Mouse (Mus musculus) liver (tissue): Measurements from ENCODE around the gene Ssc4d.

Experiments
- DNase-seq: peaks from one replicate; pipeline ENCODE4 v3.0.0-alpha.2; 2020; ENCODE audit warnings: mixed read lengths

The Ssc4d gene

DNA sequence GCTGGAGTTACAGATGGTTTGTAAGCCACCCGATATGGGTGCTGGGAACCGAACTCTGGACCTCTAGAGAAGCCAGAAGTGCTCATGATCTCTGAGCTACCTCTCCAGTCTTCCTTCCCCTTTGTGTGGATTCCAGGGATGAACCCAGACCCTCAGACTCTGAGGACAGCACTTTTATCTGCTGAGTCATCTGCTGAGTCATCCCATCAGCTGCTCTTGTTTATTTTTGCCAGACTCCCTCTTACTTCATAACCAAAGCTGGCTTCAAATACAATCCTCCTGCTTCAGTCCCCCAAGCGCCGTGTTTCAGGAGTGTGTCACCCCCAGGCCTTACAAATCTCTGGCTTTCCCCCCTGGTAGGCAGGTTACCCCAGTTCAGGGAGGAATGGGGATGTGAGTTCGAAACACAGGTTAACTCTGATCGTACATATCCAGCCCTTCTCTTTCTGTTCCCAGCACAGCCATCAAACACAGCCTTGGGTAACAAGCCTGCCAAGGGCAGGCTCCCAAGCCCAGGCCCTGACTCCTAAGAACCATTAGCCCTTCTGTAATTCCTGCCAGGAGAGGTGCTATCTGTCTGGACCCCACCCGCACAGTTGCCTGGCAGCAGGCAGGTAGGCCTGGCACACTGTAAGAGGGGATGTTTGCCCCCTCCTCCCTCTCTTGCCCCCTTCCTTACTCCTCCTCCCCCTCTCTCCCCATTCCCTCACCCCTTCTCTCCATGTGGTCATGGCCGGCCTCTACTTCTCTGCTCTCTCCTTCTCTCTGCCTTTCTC, 1.8 kb upstream of the Ssc4d start:
- peak; percentile 55 for DNase-seq

DNA sequence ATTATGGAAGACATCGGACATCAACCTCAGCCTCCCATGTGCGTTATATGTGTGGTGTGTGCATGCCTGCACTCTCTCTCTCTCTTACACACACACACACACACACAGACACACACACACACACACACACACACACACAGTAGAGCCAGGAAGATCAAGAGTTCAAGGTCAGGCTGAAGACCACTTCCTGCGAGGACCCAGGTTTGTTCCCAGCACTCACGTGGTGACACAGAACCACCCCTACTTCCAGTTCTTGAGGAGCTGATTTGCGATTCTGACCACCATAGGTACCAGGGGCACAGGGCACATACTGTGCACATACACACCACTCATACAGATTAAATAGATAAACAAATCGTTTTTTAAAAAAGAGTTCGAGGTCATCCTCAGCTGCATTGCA, 2.5 kb downstream of the Ssc4d start:
- no peak for DNase-seq

DNA sequence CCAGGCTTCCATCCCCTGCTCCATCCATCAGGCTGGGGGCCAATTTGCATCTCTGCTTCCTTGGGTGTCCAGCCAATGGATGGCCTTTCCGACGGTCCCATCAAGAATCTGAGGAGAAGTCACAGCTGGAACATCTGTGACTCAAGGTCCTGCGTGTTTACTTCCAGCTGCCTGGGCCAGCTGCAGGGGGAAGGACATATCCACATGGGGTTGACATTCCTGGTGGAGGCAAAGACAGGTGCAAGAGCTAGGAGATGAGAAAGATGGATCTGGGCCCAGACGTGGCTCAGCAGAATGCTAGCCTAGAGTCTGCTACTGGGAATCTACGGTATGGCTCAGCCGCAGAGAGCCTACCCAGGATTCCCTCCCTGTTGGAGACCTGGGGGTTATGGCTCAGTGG, 4.1 kb downstream of the Ssc4d start:
- DNase-seq, result no peak

DNA sequence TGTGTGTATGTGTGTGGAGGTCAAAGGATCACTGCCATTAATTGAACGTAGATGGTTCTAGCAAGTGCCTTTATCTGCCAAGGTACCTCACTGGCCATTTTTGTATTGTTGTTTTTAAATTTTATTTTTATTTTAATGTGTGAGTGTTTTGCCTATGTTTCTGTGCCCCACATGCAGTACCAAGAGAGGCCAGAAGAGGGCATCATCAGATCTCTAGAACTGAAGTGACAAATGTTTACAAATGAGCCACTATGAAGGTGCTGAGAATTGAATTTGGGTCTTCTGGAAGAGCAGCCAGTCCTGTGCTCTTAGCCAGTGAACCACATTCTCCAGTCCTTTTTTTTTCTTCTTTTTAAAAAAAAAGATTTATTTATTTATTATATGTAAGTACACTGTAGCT, 5.5 kb downstream of the Ssc4d start:
- peak; percentile 73 for DNase-seq

DNA sequence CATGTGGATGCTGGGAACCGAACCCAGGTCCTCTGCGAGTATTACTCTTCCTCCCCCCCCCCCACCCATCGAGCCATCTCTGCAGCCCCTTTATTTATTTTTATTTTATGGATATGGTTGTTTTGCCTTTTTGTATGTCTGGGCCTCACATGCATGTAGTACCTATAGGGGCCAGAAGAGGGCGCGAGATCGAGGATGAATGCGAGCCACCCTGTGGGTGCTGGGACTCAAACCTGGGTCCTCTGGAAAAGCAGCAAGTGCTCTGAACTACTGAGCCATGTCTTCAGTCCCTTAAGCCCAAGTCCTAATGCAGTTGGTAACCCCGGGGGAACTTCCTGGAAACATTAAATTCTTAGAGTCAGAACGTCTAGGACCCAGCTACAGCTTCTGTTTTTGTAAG, 7.5 kb downstream of the Ssc4d start:
- DNase-seq, result peak; percentile 50

DNA sequence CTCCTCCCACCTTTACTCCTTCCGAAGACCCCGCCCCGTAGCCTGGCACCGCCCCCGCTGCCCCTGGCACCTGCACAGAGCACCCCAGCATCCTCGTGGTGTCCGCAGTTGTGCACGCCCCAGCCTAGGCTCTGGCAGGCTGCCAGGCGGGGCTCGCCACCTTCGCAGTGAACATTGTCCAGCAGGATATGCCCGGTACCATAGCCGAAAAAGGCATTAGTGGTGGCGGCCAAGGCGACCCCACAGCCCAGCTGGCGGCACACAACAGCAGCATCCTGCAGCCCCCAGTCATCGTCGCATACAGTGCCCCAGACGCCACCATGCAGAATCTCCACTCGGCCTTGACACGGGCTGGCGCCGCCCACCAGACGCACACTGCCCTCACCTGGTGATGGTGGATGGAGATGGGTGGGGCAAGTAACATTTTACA, 8.8 kb downstream of the Ssc4d start:
- peak; percentile 28 for DNase-seq

DNA sequence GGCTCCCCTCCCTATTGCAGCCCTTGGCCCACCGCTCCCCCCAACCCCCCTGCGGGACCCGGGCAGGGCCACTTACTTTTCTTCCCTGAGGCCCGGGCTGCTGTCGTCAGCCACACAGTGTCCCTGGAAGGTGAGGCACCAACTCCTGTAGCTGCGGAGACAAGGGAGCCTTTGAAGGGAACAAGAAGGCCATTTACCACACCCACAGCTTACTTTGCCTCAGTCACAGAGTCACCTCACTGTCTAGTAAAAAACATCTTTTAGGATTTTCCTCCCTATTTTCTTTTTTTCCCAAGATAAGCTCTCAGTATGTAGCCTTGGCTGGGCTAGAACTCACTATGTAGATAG, 11.1 kb downstream of the Ssc4d start:
- DNase-seq, result no peak

DNA sequence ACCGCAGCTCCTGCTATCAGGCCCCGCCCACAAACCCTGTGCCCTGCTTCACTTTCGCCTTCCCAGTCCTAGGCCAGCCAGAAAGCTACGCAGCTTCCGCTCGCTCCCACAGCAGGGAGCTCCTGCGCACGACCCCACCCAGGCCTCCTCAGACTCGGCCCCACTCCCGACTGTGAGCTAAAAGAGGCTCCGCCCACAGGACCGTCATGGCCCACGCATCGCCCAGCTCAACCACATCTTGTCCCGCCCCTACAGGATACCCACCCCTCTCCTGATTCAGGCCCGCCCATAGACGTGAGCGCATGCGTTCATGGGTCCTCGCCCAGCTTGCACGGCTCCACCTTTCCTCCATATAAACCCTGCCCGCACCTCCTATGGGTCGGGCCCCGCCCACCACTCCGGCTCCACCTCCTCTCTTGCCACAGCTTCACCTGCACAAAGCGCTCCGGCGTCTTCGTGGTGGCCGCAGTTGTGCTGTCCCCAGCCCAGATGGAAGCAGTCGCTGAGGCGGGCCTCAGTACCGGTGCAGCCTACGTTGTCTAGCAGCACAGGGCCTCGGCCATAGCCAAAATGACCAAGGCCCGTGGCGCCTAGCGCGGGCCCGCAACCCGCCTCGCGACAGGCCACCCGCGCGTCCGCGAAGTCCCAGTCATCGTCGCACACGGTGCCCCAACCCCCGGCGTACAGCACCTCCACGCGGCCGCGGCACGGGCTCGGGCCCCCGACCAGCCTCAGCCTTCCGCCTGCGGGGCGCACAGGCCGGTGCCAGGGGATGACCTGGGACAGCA, 11.6 kb downstream of the Ssc4d start:
- DNase-seq, result peak; percentile 100

DNA sequence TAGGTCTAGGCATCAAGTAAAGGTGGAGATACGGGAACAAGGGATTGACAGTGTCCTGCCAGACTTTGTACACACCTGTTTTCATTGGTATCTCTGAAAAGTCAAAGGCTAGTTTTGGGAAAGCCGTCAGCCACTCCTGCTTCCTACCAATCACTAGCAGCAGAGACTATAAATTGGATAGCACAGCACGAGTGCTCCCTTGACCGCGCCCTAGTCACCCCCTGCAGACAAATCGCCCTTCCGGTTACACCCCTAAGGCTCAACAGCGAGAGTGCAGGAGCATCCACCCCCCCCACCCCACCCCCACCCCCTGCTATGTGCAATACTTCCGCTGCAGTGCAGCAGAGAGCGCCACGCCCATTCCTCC, 12.2 kb downstream of the Ssc4d start:
- no peak for DNase-seq

DNA sequence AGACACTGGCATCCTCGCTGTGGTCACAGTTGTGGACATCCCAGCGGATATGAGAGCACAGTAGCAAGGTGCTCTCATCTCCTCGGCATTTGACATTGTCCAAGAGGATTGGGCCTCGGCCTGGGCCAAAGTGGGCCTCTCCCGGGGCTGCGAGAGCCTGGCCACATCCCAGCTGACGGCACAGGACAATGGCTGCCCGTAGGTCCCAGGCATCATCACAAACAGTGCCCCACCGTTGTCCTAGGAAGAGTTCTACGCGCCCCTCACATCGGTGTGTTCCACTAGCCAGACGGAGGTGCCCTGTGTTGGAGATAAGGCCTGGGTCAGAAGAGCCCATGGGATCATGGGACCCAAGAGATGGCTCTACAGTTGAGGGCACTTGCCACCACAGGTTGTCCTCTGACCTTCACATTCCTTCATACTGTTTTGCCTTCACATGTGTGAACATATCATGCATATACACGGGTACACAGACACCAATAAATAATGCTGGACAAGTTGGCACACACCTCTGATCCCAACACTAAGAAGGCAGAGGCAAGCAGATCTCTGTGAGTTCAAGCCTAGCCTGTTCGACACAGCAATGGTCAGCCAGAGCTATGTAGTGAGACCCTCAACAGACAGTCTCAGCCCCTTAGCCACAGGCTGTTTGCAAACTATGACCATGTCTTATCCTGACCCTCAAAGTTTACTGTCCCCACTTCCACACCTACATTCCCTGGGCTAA, 13.3 kb downstream of the Ssc4d start:
- DNase-seq, result peak; percentile 30

DNA sequence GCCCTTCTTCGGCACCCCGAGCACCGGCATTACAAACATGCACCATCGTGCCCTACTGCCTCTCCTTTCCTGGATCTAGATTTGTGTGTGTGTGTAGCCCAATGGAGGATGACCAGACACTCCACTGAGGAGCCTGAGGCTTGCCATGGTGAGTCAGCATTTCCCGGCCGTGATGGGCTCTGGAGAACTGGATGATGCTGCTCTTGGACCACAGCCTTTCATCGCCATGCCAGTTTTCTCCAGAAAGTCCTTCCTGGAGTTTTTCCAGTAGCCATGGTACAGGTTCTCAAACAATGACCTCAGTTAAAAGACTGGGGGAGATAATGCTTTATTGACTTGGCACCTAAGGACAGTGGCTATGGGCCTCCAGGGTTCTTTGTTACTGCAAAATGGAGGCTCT, 14.4 kb downstream of the Ssc4d start:
- peak; percentile 74 for DNase-seq

DNA sequence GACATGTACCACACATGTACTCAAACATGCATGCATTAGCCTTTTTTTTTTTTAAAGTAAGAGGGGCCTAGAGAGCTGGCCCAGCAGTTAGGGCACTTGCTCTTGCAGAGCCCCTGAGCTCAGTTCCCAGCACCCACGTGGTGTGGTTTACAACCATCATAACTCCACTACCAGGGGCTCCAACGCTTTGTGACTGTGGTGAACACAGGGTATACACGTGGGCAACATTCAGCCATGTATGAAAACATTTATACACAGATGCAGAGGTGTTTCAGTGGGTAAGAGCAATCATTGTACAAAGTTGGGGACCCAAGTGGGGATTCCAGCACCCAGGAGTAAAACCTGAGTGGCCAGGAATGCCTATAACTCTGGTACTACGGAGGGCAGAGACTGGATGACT, 16.0 kb downstream of the Ssc4d start:
- DNase-seq, result no peak

DNA sequence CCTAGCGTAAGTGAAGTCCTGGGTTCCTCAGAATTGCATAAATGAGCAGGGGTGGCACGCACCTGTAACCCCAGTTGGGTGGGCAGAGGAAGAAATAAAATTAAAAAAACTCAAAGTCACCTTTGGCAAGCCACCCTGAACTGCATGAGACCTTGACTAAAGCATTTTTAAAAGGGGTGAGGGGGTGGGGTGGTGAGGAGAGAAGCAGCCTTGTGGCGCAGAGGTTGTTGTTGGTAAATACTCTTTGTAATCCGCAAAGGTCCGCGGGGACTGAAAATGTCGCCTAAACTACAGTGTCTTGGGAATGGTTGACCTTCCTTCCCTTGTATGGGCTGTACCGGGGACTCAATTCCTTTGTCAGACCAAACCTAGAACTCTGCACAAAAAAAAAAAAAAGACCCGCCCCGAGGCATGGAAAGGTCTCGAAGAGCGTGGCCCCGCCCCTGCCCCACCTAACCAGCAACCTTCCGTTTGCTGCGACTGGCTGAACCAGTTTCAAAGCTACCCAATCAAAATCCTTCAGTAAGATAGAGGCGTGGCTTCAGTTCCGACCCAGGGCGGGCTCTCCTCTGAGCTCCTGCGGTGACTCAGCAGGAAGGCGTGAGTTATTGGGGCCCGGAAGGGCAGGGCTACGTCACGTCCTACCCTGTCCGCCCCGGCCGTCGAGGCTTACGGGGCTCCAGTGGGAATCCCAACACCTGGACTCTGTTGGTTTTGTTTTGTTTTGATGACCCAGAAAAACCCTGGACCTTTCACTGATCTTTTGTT, 16.9 kb downstream of the Ssc4d start:
- peak; percentile 98 for DNase-seq

DNA sequence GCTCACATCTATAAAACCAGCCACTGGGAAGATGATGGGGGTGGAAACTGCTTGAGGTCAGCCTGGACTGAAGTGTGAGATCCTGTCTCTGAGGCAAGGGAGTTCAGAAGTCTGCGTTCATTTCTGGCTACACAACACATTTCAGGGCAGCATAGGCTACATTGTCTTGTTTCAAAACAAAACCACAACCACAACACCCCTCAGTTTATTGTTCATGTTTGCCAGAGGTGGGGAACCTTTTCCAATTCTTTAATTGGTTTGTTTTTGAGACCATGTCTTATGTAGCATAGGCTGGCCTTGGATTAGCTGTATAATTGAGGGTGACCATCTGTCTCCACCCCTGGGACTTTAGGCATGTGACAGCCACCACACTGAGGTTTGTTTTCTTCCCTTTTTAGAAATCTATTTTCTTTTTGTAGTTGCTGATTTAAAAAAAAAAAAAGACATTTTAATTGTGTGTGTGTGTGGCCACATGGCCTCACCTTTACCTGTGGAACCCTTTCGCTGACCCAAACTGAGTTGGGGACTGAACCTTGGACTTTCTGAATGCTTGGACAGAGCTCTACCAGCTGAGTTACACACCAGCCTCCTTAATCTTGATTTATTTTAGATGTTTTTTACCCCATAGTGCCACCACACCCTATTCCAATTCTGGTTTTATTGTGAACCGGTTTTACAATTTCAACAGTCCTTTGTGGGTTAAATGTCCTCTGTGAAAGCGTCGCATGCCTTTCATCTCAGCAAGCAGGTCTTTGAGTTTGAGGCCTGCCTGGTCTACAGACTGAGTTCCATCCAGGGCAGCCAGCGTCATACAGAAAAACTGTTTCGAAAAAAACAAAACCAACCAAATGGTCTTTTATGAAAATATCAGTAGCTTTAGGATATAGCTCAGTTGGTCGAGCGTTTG, 17.8 kb downstream of the Ssc4d start:
- DNase-seq, result no peak

DNA sequence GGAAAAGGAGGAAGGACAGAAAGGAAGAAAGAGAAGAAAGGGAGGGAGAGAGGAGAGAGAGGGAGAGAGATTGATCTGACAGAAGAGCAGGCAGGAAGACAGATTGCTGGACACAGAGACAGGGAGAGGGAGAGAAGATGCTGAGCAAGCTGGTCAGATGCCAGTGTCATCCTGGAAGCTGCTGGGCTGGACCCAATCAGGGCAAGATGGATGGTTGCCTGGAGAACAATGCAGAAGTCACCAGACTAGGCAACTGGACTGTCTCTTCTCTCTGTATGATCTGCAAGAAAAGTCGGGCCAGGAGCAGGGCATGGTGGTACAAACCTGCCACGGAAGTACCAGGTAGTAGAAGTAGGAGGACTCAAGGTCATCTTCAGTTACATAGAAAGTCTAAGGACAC, 21.5 kb downstream of the Ssc4d start:
- no peak for DNase-seq

DNA sequence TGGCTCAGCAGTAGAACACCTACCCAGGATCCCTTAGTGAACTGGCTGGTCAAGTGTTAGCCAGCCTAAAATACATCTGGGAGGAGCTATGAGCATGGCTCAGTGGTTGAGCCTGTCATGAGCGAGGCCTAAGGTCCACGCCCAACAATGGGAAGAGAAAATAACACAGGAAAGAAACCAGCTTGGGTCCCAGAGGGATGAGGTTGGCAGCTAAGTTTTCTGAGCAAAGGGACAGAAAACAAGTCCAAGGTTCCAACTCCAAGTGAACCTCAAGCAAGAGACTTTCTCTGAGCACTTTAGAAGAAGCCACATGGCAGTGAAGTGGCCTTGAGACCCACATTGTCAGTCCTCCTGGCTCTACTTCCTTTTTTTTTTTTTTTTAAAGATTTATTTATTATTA, 22.7 kb downstream of the Ssc4d start:
- DNase-seq, result peak; percentile 46

DNA sequence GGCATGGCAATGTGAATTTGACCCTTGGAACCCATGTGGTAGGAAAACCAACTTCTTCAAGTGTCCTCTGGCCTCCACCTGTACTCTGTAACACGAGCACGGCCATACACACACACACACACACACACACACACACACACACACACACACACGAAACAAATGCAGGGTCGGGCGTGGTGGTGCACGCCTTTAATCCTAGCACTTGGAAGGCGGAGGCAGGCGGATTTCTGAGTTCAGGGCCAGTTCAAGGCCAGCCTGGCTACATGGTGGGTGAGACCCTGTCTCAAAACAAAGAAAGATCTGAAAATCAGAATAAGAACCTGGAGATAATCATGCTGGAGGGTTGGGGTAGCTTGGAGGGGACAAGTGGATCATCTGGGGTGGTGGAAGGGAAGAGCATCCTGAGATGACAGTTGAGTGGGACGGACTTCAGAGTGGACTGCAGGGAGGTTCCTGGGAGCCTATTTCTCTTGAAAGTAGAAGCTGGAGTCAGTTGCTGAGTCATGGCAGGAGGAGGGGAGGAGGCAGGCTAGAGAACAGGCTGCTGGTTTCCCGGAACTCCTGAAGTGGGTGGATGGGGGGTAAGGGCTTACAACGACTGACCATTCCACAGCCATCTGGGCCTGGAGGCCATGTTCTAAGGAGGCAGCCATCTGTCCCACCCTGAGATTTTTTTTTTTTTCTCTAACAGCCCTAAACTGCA, 23.5 kb downstream of the Ssc4d start:
- DNase-seq, result peak; percentile 86

DNA sequence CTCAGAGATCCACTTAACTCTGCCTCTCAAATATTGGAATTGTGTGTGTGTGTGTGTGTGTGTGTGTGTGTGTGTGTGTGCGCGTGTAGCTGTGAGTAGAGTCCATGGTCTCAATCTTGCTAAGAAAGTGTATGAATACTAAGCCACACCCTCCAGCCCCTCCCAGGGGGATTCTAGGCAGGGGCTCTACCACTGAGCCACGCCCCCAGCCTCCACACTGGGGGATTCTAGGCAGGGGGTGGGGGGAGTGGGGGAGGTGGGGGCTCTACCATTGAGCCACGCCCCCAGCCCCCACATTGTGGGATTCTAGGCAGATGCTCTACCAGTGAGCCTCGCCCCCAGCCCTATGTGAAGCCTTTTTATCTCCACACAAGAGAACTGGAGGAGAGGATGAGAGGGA, 27.7 kb downstream of the Ssc4d start:
- DNase-seq, result no peak

DNA sequence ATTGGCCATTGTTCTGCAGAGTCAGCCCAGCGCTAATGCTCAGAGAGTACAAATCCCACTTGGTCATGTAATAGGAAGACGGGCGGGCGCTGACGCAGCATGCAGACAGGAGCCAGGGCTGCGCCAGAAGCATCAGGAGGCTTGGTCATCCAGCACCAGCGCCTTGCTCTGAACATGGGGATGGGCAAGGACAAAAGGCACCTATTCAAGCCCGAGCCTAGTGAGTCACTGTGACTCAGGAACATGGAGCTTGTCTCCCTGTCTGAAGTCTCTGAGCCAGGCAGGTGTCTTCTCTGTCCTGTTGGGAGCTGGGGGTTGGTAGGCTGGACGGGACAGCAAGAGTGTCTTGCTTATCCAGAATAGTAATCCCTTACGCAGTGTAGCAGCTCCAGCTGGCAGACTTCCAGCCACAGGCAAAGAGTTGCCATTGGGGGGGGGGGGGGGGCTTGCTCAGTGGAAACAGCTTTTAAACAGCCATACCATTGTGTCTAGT, 28.4 kb downstream of the Ssc4d start:
- DNase-seq, result peak; percentile 19

DNA sequence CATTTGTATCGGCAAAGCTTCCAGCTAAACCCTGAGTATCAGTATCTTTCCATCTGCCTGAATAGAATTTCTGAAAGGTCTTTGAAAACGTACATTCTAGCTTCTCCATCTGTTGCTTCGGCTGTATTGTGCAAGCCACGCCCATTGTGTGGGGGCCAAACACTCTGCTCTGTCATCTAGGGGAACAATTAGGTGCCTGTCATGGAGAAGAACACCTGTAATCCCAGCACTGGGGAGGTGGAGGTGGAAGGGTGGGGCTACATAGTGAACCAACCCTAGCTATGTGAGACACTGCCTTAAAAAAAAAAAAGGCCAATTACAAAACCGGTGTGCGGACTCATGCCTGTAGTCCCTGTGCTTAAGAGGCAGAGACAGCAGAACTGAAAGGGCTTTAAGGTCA, 31.6 kb downstream of the Ssc4d start:
- no peak for DNase-seq

DNA sequence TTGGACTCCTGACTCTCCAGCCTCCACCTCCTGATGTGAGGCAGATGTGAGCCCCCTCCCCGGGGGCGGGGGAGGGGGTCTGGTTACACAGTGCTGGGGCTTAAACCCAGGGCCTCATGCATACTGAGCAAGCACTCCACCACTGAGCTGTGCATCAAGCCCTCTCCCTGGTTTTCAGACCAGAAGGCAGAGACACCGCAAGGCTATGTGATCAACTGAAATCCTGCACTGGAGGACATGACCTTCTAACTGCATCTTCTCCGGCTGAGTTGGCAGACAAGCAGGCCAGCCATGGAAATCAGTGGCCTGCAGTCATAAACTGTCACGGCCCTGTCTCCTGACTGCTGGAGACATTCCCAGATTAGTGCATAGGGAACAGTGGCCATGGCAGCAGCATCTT, 33.7 kb downstream of the Ssc4d start:
- DNase-seq, result no peak
